Mouse (Mus musculus) liver, embryonic 11.5 days (tissue): ENCODE data around the gene Tnfrsf25. TPM values are rescaled to one million over a fixed set of nuclear protein-coding genes. Genes with fewer than 3 reads are reported as not detected.

Source experiments
- ATAC-seq: fragments of 200-750 bp; cut with Nextera tagmentation; replicated peaks from 2 replicates; pipeline ENCODE4 v1.8.0; 2017; ENCODE audit warnings: moderate number of reproducible peaks, mild to moderate bottlenecking, moderate TSS enrichment, moderate library complexity; ENCODE audit not compliant: low FRiP score
- DNase-seq: peaks from one replicate; pipeline ENCODE4 v3.0.0-alpha.2; 2017; ENCODE audit warnings: low spot score
- H3K27ac ChIP-seq: fragments of 300-500 bp; sonication (generic); 2 replicates; pipeline ENCODE4 v1.5.1; 2014; ENCODE audit warnings: mild to moderate bottlenecking, low read depth, low read length, control low read depth
- H3K27me3 ChIP-seq: fragments of 300-500 bp; sonication (generic); replicated peaks from 2 replicates; pipeline ENCODE4 v1.6.1; 2014; ENCODE audit warnings: low read length, mixed read lengths; ENCODE audit not compliant: control insufficient read depth, insufficient read depth
- H3K36me3 ChIP-seq: fragments of 300-500 bp; sonication (generic); 2 replicates; pipeline ENCODE4 v1.6.1; 2014; ENCODE audit warnings: mild to moderate bottlenecking, low read length, moderate library complexity, mixed read lengths; ENCODE audit not compliant: control insufficient read depth, insufficient read depth
- H3K4me1 ChIP-seq: fragments of 300-500 bp; sonication (generic); replicated peaks from 2 replicates; pipeline ENCODE4 v1.6.1; 2014; ENCODE audit warnings: low read length, mixed read lengths; ENCODE audit not compliant: control insufficient read depth, insufficient read depth
- H3K4me2 ChIP-seq: fragments of 300-500 bp; sonication (generic); 2 replicates; pipeline ENCODE4 v1.6.1; 2014; ENCODE audit warnings: mild to moderate bottlenecking, control low read depth, moderate library complexity
- H3K4me3 ChIP-seq: fragments of 300-500 bp; sonication (generic); 2 replicates; pipeline ENCODE4 v1.5.1; 2014; ENCODE audit warnings: low read depth, low read length, control low read depth
- H3K9ac ChIP-seq: fragments of 300-500 bp; sonication (generic); 2 replicates; pipeline ENCODE4 v1.6.1; 2014; ENCODE audit warnings: low read depth, low read length, control low read depth
- H3K9me3 ChIP-seq: fragments of 300-500 bp; sonication (generic); 2 replicates; pipeline ENCODE4 v1.6.1; 2016; ENCODE audit warnings: low read length, inconsistent platforms, mixed read lengths; ENCODE audit not compliant: control insufficient read depth
- WGBS: fragments of 180-500 bp; shearing (Covaris S2); extraction: QIAGEN DNeasy Blood & Tissue Kit; methylation state at CpG from one replicate; pipeline ENCODE4 v1.1.7; 2014; 5-methylcytosine and 5-hydroxymethylcytosine counted together
- polyA plus RNA-seq: library from polyadenylated mRNA; unstranded; fragments of >200 nt; fragmentation: Nextera tagmentation; extraction: Ambion mirVana; gene quantifications from 2 replicates; pipeline ENCODE4 v1.2.1, GENCODE M21; 2014

Gene Tnfrsf25
- 0.90 and 1.3 TPM in 2 replicates for polyA plus RNA-seq

GRCm38 (mm10) chr4:152115921-152116612 lies at the start of gene Tnfrsf25:
Tnfrsf25 (plus strand) TSS chr4:152115934.
- peak within 1 kb of the TSS; percentile 11; the same call in 1 of the 2 replicates for H3K4me3 ChIP-seq

GRCm38 (mm10) chr4:152067280-152067679 lies 48.5 kb upstream of the Tnfrsf25 start:
- no peak for ATAC-seq
- no peaks in the 10 kb centered on the region for H3K27me3 ChIP-seq
- DNase-seq: no peak

More at GRCm38 (mm10) chr4:152115921-152116612, at the start of gene Tnfrsf25:
- Histone ChIP-seq H3K4me2 (peak within 1 kb of the TSS; percentile 63), H3K4me1 (peaks cover 35% of the 10 kb centered on the region), H3K36me3 (0 out of 2 replicates have a peak, but pooled peaks cover 5% of the 10 kb centered on the region), H3K9me3 (no peaks in the 10 kb centered on the region), H3K9ac (peak within 1 kb of the TSS; percentile 52), H3K27me3 (peaks cover 72% of the 10 kb centered on the region), H3K27ac (no peak within 1 kb of the TSS)
- ATAC-seq: 0 out of 2 replicates have a peak, but pooled peaks have one; percentile 9
- WGBS: 3% methylated on average over 30 of the region's 30 CpGs
- DNase-seq: no peak

GRCm38 (mm10) chr4:152068166-152068724 lies 47.5 kb upstream of the Tnfrsf25 start:
- no peak for ATAC-seq
- Histone ChIP-seq H3K9me3 (no peaks in the 10 kb centered on the region), H3K27me3 (no peaks in the 10 kb centered on the region), H3K9ac (no peak overlapping the region), H3K36me3 (no peaks in the 10 kb centered on the region), H3K4me3 (no peak overlapping the region), H3K4me1 (no peaks in the 10 kb centered on the region; the same call in 1 of the 2 replicates), H3K27ac (no peak overlapping the region), H3K4me2 (no peak overlapping the region)
- no peak for DNase-seq
- WGBS: 81% methylated on average over 6 of the region's 6 CpGs

More at GRCm38 (mm10) chr4:152067280-152067679, 48.5 kb upstream of the Tnfrsf25 start:
- no peak overlapping the region for H3K27ac ChIP-seq
- H3K36me3 ChIP-seq: no peaks in the 10 kb centered on the region
- no peaks in the 10 kb centered on the region for H3K9me3 ChIP-seq
- H3K4me1 ChIP-seq: no peaks in the 10 kb centered on the region; the same call in 1 of the 2 replicates
- H3K4me2 ChIP-seq: no peak overlapping the region
- H3K9ac ChIP-seq: no peak overlapping the region
- H3K4me3 ChIP-seq: no peak overlapping the region

GRCm38 (mm10) chr4:152069245-152069644 lies 46.5 kb upstream of the Tnfrsf25 start:
- DNase-seq: no peak
- no peak overlapping the region for H3K27ac ChIP-seq
- no peaks in the 10 kb centered on the region for H3K27me3 ChIP-seq
- H3K9ac ChIP-seq: no peak overlapping the region
- 91% methylated on average over 3 of the region's 3 CpGs for WGBS
- H3K4me2 ChIP-seq: no peak overlapping the region
- no peaks in the 10 kb centered on the region; the same call in 1 of the 2 replicates for H3K4me1 ChIP-seq
- no peak overlapping the region for H3K4me3 ChIP-seq
- no peaks in the 10 kb centered on the region for H3K36me3 ChIP-seq
- ATAC-seq: no peak
- H3K9me3 ChIP-seq: no peaks in the 10 kb centered on the region

GRCm38 (mm10) chr4:152070494-152071396 lies 45.0 kb upstream of the Tnfrsf25 start:
- H3K4me3 ChIP-seq: no peak overlapping the region
- no peak for ATAC-seq
- no peaks in the 10 kb centered on the region for H3K9me3 ChIP-seq
- H3K4me2 ChIP-seq: no peak overlapping the region
- WGBS: 56% methylated on average over 11 of the region's 11 CpGs
- no peak overlapping the region for H3K9ac ChIP-seq
- H3K27me3 ChIP-seq: no peaks in the 10 kb centered on the region
- no peak for DNase-seq
- no peak overlapping the region for H3K27ac ChIP-seq
- H3K36me3 ChIP-seq: no peaks in the 10 kb centered on the region
- no peaks in the 10 kb centered on the region; the same call in 1 of the 2 replicates for H3K4me1 ChIP-seq

GRCm38 (mm10) chr4:152072121-152072601 lies 43.6 kb upstream of the Tnfrsf25 start, which contains the start of gene Plekhg5:
Plekhg5 (plus strand) TSS chr4:152072498.
- no peak for ATAC-seq
- DNase-seq: no peak
- 47% methylated on average over 10 of the region's 10 CpGs for WGBS

GRCm38 (mm10) chr4:152072655-152073054 lies 43.1 kb upstream of the Tnfrsf25 start:
- no peaks in the 10 kb centered on the region; the same call in 1 of the 2 replicates for H3K4me1 ChIP-seq
- H3K4me3 ChIP-seq: no peak overlapping the region
- H3K9ac ChIP-seq: no peak overlapping the region
- WGBS: 62% methylated on average over 10 of the region's 10 CpGs
- DNase-seq (no peak), ATAC-seq (no peak)
- no peak overlapping the region for H3K4me2 ChIP-seq
- no peaks in the 10 kb centered on the region for H3K27me3 ChIP-seq
- H3K9me3 ChIP-seq: no peaks in the 10 kb centered on the region
- no peak overlapping the region for H3K27ac ChIP-seq
- no peaks in the 10 kb centered on the region for H3K36me3 ChIP-seq

More at GRCm38 (mm10) chr4:152072121-152072601, 43.6 kb upstream of the Tnfrsf25 start, which contains the start of gene Plekhg5:
- Histone ChIP-seq H3K9ac (no peak within 1 kb of the TSS), H3K36me3 (no peaks in the 10 kb centered on the region), H3K9me3 (no peaks in the 10 kb centered on the region), H3K4me3 (no peak within 1 kb of the TSS), H3K27me3 (no peaks in the 10 kb centered on the region), H3K4me1 (no peaks in the 10 kb centered on the region; the same call in 1 of the 2 replicates), H3K27ac (no peak within 1 kb of the TSS), H3K4me2 (no peak within 1 kb of the TSS)

- no peaks in the 10 kb centered on the region for H3K9me3 ChIP-seq
- H3K27me3 ChIP-seq: no peaks in the 10 kb centered on the region
- no peak overlapping the region for H3K27ac ChIP-seq
- H3K36me3 ChIP-seq: no peaks in the 10 kb centered on the region
- DNase-seq (no peak), ATAC-seq (no peak)
- no peak overlapping the region for H3K9ac ChIP-seq
- no peak overlapping the region for H3K4me3 ChIP-seq
- H3K4me2 ChIP-seq: no peak overlapping the region
- WGBS: 80% methylated on average over 6 of the region's 6 CpGs
- no peaks in the 10 kb centered on the region; the same call in 1 of the 2 replicates for H3K4me1 ChIP-seq
These were observed 42.0 kb upstream of the Tnfrsf25 start for GRCm38 (mm10) chr4:152073715-152074114.
